Mouse (Mus musculus): ENCODE measurements around the gene Lmf1.

Lmf1 gene

DNA sequence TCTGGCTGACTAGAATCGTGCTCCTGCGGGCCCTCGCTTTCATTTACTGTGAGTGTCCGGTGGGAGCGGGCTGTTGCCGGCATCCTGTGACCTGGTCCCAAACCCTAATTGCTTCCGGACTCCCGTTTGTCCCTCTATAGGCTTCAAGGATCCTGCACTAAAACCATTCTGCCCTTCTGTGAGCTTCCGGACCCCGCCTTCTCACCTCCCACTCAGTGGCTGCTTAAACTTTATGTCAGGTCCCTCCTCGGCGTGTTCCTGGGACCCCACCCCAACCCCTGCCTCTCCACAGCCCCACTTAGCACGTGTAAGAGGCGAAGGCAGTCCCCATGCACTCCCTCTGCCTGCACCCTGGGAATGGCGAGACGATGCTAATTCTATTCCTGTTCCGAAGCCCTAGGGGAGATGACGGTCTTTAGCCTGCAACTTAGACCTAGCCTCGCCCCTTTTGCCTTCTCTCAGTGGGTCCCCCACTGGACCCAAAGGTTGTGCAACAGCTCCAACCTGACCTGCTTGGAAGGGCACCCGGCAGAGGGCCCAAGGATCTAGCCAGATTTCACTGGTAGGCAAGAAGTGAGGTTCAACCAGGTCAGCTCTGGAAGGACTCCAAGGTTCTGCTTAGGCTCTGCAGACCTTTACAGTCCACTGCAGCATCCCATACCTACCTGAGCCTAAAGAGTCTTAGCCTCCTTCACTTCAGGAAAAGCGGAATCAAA, 605 bp downstream of the Lmf1 start:
- ChIA-PET CTCF (interaction anchor here in 3 of 4 experiments (1.1 to 2.3 kb wide), 14 partner anchors 9 to 148 kb away, joined by 3 to 46 read pairs (median 7); partner anchors contain the start of genes Sox8 (in 3 of the 3), Chtf18 (in 1 of the 3) and Rpusd1 (in 1 of the 3)), POLR2A (interaction anchor here in 3 of 4 experiments (0.5 to 7.8 kb wide), 44 partner anchors 9 to 984 kb away, joined by 3 to 124 read pairs (median 4); partner anchors contain the start of genes Sox8 (in 3 of the 3), Cacna1h (in 1 of the 3), Chtf18 (in 1 of the 3) and Cramp1l (in 1 of the 3))

DNA sequence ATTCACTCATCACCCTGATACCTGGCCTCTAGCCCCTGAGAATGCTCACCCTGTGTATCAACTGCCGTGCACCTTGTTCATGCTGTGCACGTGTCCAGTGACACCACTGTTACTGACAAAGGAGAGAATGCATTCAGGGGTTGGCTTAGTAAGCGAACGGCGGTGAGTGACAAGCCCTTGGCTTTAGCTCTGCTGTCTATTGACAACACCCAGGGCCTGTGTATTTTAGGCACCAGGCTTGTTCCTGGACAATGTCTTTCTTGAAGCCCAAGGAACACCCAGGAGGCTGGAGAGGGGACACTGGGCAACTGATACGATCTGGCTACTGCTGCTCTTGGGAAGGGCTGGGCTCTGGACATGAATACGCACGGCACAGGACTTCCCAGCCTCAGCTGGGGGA, 3.2 kb downstream of the Lmf1 start:
- POLR2A ChIA-PET: interaction anchor here in 2 of 4 experiments (0.8 to 7.8 kb wide), 10 partner anchors 9 to 216 kb away, joined by 3 to 124 read pairs (median 4); partner anchors contain the start of gene Sox8 (in 2 of the 2)
- CTCF ChIA-PET: interaction anchor here in 3 of 4 experiments (0.7 to 2.4 kb wide), 5 partner anchors 9 to 14 kb away, joined by 3 to 16 read pairs (median 5); partner anchors contain the start of gene Sox8 (in 1 of the 3)

DNA sequence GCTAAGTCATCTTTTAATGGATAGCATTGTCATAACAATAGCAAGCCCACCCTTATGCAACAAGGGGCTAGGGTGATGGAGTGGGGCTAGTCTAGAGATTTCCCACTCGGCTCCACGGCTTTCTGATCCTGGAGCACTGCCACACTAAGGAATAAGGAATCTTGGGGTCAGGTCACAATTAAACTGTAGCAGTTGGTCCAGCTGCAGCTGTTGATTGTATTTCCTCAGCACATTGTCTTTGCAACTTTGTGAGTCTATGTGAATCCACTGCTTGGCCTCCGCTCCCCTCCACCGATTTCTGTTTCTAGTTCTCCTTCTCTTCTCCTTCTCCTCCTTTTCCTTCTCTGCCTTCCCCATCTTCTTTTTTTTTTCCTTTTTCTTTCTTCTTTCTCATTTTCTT, 4.2 kb downstream of the Lmf1 start:
- CTCF ChIA-PET: interaction anchor here in 1 of 4 experiments (2.3 to 2.4 kb wide), 2 partner anchors 12 to 16 kb away, joined by 13 to 16 read pairs; partner anchors contain the start of gene Sox8
- POLR2A ChIA-PET: interaction anchor here in 2 of 4 experiments (1.0 to 1.9 kb wide), 5 partner anchors 8 to 88 kb away, joined by 3 to 7 read pairs (median 6); partner anchors contain the start of gene Sox8 (in 1 of the 2)

DNA sequence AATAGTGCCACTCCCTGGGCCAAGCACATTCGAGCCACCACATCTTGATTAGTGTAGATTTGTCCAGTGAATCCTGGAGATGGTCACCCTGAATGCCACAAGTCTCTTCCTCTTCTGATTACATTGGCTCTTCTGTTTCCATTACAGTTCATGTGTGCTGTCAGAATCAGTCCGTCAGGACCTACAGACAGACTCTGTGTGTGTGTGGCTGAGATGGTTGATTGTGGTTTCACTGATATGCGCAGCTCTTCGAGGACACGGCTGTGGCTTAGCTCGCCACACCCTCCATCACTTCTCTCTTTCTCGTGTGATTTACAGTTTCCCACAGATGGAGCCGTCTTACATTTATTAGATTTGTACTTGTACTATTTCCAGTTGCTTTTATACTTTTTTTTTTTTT, 5.0 kb downstream of the Lmf1 start:
- ChIA-PET POLR2A (interaction anchor here in 3 of 4 experiments (0.6 to 1.9 kb wide), 5 partner anchors 10 to 128 kb away, joined by 3 to 5 read pairs (median 5); partner anchors contain the start of gene Sox8 (in 1 of the 3)), CTCF (interaction anchor here in 3 of 4 experiments (0.7 to 1.9 kb wide), 4 partner anchors 16 to 296 kb away, joined by 3 to 11 read pairs (median 4); no protein-coding TSS in a partner anchor)

DNA sequence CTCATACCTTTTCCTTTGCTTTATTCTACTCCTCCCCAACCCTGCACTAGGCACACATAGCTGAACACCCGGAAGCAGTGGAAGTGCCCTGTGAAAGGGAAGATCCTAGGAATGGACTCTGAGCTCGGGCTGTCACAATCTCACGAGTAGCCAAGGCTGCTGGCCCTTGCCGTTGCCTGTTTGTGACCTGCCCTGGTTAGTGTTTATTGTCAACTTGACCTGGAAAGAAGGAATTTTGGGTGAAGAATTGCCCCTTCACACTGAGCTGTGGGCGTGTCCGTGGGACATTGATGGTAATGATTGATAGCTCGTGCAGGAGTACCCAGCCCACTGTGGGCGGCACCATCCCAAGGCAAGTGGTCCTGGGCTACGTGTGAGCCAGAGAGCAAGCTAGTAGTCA, 5.8 kb downstream of the Lmf1 start:
- ChIA-PET POLR2A (interaction anchor here in 3 of 4 experiments (0.5 to 1.9 kb wide), 4 partner anchors 14 to 134 kb away, joined by 3 to 5 read pairs (median 5); partner anchors contain the start of gene Sox8 (in 1 of the 3)), CTCF (interaction anchor here (0.6 to 1.9 kb wide), 5 partner anchors 14 to 468 kb away, joined by 3 to 11 read pairs (median 3); partner anchors contain the start of gene Sox8 (in 1 of the 4))

DNA sequence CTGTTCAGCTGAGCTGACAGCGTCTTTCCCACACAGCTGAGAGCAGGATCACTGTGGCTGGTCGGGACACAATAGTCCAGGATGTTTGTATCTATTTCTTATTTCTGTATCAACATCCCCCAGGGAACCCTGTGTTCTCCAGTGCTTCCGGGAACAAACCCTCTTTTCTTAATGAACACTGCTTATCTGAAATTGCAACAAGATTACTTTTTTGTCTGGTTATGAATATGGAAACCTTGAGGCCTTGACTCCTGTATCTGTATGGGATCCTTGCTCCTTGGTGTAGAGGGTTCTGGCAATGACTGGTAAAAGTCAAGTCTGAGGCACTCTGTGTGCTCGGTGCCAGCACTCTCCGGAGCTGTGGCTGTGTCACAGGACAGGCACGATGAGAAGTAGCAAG, 11.2 kb downstream of the Lmf1 start:
- POLR2A ChIA-PET: interaction anchor here in 3 of 4 experiments (0.6 to 2.9 kb wide), 3 partner anchors 11 to 786 kb away, joined by 3 to 11 read pairs (median 4); partner anchors contain the start of gene Lmf1 (in 1 of the 3)
- CTCF ChIA-PET: interaction anchor here in 3 of 4 experiments (1.1 to 2.6 kb wide), 3 partner anchors 11 to 23 kb away, joined by 5 to 9 read pairs (median 5); partner anchors contain the start of gene Lmf1 (in 1 of the 3)

DNA sequence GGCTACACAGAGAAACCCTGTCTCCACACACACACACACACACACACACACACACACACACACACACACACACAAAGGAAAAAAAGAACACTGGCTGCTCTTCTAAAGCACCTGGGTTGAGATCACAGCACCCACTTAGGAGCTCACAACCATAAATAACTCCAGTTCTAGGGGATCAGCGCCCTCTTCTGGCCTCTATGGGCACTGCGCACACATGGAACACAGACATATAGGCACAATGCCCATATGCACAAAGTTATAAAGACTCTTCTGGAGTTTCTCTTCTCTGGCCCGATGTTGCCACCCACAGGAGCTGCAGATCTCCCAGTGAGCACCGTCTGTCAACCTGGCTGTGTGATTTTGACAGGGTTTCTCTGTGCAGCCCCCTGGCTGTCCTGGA, 12.1 kb downstream of the Lmf1 start:
- ChIA-PET CTCF (interaction anchor here (0.6 to 2.6 kb wide), 27 partner anchors 9 to 1185 kb away, joined by 3 to 11 read pairs (median 3); partner anchors contain the start of genes Lmf1 (in 2 of the 4) and Sox8 (in 2 of the 4)), POLR2A (interaction anchor here (0.6 to 2.9 kb wide), 12 partner anchors 8 to 787 kb away, joined by 3 to 11 read pairs (median 4); partner anchors contain the start of genes Sox8 (in 2 of the 4) and Lmf1 (in 1 of the 4))

DNA sequence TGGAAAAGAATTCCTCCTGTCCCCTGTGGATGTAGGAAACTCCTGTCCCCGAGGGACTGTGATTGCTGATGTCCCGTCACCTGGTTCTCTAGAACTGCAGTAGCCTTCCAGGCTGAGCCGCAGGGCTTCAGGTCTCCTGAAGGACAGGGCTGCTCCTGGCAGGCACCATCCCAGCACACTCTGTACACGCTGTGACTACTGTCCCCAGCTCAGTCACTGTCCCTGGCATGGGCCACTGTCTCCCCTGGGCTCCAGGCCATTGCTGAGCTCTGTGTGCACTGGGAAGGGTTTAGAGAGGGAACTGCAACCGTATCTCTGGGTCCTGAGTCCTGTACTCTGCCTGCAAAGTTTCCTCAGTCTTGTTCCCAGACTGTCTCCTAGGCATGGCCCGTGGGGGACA, 13.5 kb downstream of the Lmf1 start:
- CTCF ChIA-PET: interaction anchor here in 2 of 4 experiments (0.6 to 2.6 kb wide), 3 partner anchors 13 to 22 kb away, joined by 3 to 11 read pairs (median 9); partner anchors contain the start of genes Lmf1 (in 1 of the 2) and Sox8 (in 1 of the 2)
- POLR2A ChIA-PET: interaction anchor here in 3 of 4 experiments (0.7 to 2.4 kb wide), 6 partner anchors 10 to 24 kb away, joined by 3 to 10 read pairs (median 5); partner anchors contain the start of genes Lmf1 (in 2 of the 3) and Sox8 (in 1 of the 3)

DNA sequence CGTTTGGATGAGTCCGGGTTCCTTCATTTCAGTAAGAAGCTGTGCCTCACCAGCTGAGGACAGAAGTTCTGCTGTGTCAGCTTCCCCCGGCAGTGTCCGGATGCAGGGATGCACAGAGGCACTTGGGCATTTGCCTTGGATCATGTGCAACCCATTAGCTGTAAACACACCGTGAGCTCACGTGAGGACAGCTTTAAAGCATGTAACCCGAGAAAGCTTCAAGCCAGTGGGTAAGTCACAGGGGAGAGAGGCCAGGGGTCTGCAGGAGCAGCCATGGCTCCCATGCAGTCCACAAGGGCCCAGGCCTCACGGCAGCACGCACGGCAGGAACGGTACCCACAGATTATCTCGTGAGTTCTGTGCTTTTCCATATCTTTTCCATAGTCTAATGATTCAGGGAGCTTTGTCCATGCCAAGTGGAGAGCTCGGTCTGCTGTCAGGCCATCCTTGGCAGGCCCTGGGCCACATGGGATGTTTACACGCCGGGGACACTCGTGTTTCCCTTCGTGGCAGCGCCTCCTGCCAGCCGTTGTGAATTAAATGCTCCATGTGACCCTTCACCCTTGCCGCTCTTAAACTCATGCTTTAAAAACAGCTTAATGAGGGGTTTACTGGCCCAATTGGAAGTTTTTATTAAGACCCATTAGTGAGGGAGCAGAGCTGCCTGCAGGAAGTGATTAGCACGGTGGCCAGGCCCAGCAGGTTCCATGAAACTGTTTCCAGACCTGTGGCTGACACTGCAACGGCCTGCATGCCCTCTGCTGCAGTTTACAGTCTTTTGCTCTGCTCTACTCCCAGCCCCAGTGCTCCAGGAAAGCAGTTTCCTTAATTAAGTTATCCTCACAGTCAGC, 14.8 kb downstream of the Lmf1 start:
- POLR2A ChIA-PET: interaction anchor here in 3 of 4 experiments (0.5 to 2.4 kb wide), 16 partner anchors 10 to 510 kb away, joined by 3 to 13 read pairs (median 4); partner anchors contain the start of genes Rpusd1 (in 2 of the 3), Sox8 (in 2 of the 3), Chtf18 (in 1 of the 3) and Lmf1 (in 1 of the 3)
- CTCF ChIA-PET: interaction anchor here in 3 of 4 experiments (0.6 to 2.5 kb wide), 9 partner anchors 23 to 196 kb away, joined by 3 to 7 read pairs (median 3); partner anchors contain the start of genes Sox8 (in 2 of the 3), Chtf18 (in 1 of the 3) and Rpusd1 (in 1 of the 3)

DNA sequence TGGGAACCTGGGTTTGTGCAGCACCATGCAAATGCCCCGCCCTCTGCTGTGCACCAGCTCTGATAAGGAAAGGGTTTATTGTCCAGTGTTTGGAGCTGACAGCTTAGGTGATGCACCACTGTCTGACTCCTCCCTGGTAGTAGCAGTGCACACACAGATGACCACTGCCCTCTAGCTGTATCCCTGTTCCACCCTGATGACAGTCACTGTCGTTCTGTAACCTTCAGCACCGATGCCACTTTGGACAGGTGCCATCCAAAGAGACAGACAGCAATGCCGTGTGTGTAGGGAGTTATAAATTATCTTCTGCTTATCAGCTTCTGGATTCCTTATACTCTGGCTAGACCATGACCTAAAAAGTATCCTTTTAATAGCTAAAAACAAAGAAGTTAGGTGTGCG, 16.6 kb downstream of the Lmf1 start:
- CTCF ChIA-PET: interaction anchor here in 3 of 4 experiments (0.6 to 2.5 kb wide), 4 partner anchors 15 to 836 kb away, joined by 3 to 6 read pairs (median 4); no protein-coding TSS in a partner anchor
- POLR2A ChIA-PET: interaction anchor here in 2 of 4 experiments (0.6 to 1.6 kb wide), 5 partner anchors 10 to 16 kb away, joined by 3 to 4 read pairs (median 4); no protein-coding TSS in a partner anchor

DNA sequence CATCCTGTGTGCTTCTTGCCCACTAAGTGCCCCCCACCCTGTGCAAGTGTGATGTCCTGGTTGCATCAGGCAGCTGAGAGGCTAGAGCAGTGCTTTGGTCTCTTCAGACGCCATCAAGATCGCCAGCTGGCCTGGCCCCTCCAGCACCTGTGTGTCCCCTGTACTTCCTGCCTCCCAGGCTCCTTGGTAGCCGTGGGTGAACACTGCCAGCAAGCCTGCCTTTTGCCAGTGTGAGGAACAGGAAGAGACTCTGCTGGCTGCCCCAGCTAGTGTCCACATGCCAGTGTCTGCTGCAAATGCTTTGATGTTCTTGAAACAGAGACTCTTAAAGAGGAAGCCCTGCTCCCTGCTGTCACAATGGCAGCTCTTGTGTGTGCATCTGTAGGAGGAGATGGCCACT, 18.7 kb downstream of the Lmf1 start:
- CTCF ChIA-PET: no interaction called here

DNA sequence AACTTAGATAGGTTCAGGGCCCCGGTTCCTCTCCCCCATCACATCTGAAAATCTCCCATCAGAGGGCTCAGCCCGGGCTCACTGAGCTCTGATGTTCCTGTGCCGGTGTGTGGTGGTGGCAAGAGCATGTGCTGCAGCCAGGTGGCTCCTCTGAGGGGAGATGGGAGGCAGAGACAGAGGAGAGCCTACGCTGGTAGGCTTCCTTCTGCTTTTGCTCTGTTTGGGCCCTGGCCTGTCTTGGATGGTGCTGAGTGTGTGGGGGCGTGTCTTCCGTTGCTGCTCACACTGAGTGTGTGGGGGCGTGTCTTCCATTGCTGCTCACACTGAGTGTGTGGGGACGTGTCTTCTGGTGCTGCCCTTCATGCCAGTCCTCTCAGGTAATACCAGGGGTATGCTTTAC, 23.5 kb downstream of the Lmf1 start:
- ChIA-PET POLR2A (interaction anchor here in 3 of 4 experiments (0.7 to 2.4 kb wide), 5 partner anchors 12 to 115 kb away, joined by 3 to 11 read pairs (median 3); partner anchors contain the start of genes Gng13 (in 1 of the 3), Lmf1 (in 1 of the 3) and Sox8 (in 1 of the 3)), CTCF (interaction anchor here in 3 of 4 experiments (1.0 to 1.7 kb wide), 3 partner anchors 11 to 199 kb away, joined by 3 to 4 read pairs (median 3); no protein-coding TSS in a partner anchor)

More for the DNA sequence above, 18.7 kb downstream of the Lmf1 start:
- POLR2A ChIA-PET: interaction anchor here in 1 of 4 experiments (0.6 kb wide), 1 partner anchor 11 kb away, joined by 3 read pairs; no protein-coding TSS in a partner anchor

DNA sequence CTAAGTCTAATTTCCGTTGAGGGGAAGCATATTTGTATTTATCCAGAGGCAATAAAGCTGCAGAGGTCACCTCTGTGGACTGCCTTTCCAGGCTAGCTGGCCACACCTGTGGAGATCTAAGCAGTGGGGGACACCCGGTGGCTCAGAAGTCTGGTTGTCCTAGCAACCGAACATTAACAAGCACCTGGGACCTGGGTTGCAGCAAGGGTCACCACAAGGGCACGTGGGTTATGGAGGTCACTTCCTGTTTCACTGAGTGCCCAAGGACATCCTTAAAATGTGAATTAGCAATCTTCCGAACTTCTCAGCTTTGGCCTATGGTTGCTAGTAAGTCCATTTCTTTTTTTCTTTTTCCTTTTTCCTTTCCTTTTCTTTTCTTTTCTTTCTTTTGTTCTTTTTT, 25.3 kb downstream of the Lmf1 start:
- CTCF ChIA-PET: interaction anchor here in 3 of 4 experiments (0.5 to 2.8 kb wide), 3 partner anchors 36 to 587 kb away, joined by 4 to 10 read pairs (median 6); no protein-coding TSS in a partner anchor
- POLR2A ChIA-PET: interaction anchor here in 3 of 4 experiments (0.6 to 2.8 kb wide), 4 partner anchors 11 to 34 kb away, joined by 4 to 8 read pairs (median 5); partner anchors contain the start of gene Sox8 (in 1 of the 3)

DNA sequence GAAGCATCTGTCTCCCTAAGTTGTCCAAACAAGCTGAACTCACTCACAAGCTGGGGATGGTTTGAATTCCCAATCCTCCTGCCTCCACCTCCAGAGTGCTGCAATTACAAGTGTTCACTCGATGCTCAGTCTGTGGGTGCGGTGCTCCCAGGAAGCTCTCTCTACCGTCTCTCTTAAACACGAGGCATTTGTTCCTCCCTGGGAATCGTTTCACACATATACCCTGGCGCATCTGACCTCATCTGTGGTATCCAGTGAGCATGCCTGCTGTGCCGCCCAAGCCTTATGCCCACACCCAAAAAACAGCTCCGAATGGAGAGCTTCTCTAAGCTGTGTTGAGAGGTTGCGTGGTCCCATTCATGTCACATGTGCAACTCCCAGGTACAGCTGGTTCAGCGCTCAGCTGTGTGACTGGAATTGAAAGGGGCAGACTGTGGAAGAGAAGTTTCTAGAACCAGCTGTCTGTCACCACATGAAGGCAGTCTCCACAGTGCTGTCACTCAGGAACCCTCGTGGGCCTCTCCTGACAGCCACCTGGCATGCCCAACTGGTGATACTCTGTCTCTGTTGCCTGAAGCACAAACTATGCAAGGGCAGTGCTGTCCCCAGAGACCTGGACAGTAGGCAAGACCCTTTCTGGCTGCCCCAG, 29.4 kb downstream of the Lmf1 start:
- ChIA-PET POLR2A (interaction anchor here in 3 of 4 experiments (0.6 to 1.6 kb wide), 8 partner anchors 12 to 395 kb away, joined by 3 to 5 read pairs (median 3); partner anchors contain the start of genes Lmf1 (in 1 of the 3) and Sox8 (in 1 of the 3)), CTCF (interaction anchor here (0.6 to 1.1 kb wide), 6 partner anchors 36 to 285 kb away, joined by 3 to 16 read pairs (median 4); no protein-coding TSS in a partner anchor)

DNA sequence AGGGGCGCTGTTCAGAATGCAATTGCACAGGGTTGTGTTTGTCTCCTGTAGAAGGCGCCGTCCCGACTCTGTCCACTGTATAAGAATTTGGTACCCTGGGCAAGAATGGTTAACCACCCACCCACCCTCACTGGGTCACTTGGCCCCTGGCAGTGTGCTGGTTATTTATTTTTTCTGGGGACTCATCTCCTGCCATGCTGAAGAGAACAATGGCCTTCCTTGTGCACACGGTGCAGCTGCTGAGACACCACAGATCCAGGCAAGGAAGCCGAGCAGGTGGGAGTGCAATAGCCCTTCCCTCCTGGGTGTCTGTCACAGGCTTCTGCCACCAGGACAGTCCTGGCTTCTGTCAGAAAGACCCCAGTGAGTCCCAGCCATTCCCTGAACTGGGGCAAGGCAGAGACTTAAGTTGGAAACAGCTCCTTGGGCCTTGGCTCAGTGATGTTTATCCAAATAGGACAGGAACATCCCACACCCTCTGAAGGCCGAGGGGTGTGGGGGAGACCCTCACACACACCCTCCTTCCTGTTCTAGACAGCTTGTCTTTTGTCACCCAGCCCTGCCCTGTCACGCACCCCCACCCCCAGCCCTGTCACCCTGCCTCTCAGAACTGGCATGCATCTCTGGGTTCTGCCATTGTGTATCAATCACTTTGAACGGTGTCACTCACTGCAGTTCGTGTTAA, 30.1 kb downstream of the Lmf1 start:
- ChIA-PET CTCF (interaction anchor here in 3 of 4 experiments (0.6 to 1.1 kb wide), 4 partner anchors 37 to 42 kb away, joined by 3 to 16 read pairs (median 4); no protein-coding TSS in a partner anchor), POLR2A (interaction anchor here in 3 of 4 experiments (0.6 to 1.6 kb wide), 8 partner anchors 8 to 396 kb away, joined by 3 to 5 read pairs (median 4); partner anchors contain the start of genes Lmf1 (in 1 of the 3) and Sox8 (in 1 of the 3))
